Mouse (Mus musculus): Measurements from ENCODE around the gene Zfp541. TPM values are rescaled to one million over a fixed set of nuclear protein-coding genes. Genes with fewer than 3 reads are reported as not detected.

The Zfp541 gene
- total and polyA plus RNA-seq, 3 experiments = 0.01 TPM; not detected in 2

DNA sequence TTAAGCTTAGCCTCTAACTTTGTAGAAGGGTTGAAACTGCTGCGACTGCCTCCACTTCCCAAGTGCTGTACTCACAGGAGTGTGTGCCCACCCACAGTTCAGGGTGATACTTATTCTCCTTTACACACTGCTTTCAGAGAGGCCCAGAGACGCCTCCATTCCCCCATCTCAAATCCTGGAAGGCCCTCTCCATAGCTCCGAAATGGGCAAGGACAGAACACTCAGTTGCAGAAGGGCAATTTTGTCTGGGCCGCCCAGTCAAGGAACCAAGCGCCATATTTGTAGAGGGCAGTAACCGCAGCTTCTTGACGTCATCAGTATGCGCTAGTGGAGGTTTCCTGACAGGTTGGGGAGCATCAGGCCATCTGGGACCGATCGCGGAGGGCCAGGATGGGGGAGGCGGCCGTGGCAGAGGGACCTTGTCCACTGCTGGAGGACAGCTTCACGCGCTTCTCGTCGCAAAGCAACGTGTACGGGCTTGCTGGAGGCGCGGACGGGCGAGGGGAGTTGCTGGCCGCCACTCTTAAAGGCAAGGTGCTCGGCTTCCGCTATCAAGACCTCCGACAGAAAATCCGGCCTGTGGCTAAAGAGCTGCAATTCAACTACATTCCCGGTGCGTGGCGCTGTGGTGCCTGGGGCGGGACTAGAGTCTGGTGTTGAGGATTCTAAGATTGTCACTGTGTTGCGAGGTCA is 58.1 kb downstream of the Zfp541 start, which contains the start of gene Kptn:
TSS of gene Kptn (plus strand) at position 327 of the 693 bp plus-strand sequence.
- peak; percentile 96 for DNase-seq (ENCODE audit: low read depth, low spot score)
- Histone ChIP-seq H3K27ac (ENCODE audit: control insufficient read depth, low read depth, low read length) (peak within 1 kb of the TSS; percentile 70), H3K9ac (ENCODE audit: control insufficient read depth, low read depth, low read length, poor library complexity, severe bottlenecking) (peak within 1 kb of the TSS; percentile 86), H3K4me1 (ENCODE audit: control insufficient read depth in 1 of 2, insufficient read depth in 2 of 2, low read length in 2 of 2) (peaks cover 0 to 3% of the 10 kb centered on the region in 2 experiments; a peak in 1 of 4 replicates), H3K9me3 (replicated peaks; ENCODE audit: insufficient read depth, low read length) (no peaks in the 10 kb centered on the region), H3K36me3 (ENCODE audit: control insufficient read depth in 1 of 2, insufficient read depth in 2 of 2, low read length in 2 of 2) (no peaks in the 10 kb centered on the region), H3K4me3 (ENCODE audit: control insufficient read depth in 1 of 2, insufficient read depth in 1 of 2, low read depth in 2 of 2, low read length in 2 of 2) (peak within 1 kb of the TSS; percentile 84 to 91), H3K27me3 (ENCODE audit: control insufficient read depth in 1 of 2, insufficient read depth in 2 of 2, low read length in 2 of 2) (no peaks in the 10 kb centered on the region), H3K79me2 (ENCODE audit: control insufficient read depth, insufficient read depth, low read length, poor library complexity) (no peaks in the 10 kb centered on the region)
- TF ChIP-seq TCF12 (IDR thresholded peaks at IDR 0.05; ENCODE audit: low read depth, low read length) = peak; percentile 48; the same call in 1 of the 2 replicates
- peak; percentile 59 for TF ChIP-seq NELFE (IDR thresholded peaks at IDR 0.05; ENCODE audit: low read depth, low read length)
- peak; percentile 39; the same call in 1 of the 2 replicates for TF ChIP-seq USF1 (IDR thresholded peaks at IDR 0.05; ENCODE audit: low read depth, low read length)
- TF ChIP-seq MYC (IDR thresholded peaks at IDR 0.05; ENCODE audit: low read depth, low read length) = 0 out of 2 replicates have a peak, but pooled peaks have one; percentile 1
- TF ChIP-seq TAL1 (IDR thresholded peaks at IDR 0.05; ENCODE audit: low read length) = no peak
- TF ChIP-seq MEF2A (IDR thresholded peaks at IDR 0.05; ENCODE audit: extremely low read depth, insufficient replicate concordance, low read depth, low read length, poor library complexity, severe bottlenecking) = no peak
- TF ChIP-seq HCFC1 (IDR thresholded peaks at IDR 0.05; ENCODE audit: low read depth, low read length) = peak; percentile 95
- TF ChIP-seq POLR2A (IDR thresholded peaks at IDR 0.05; ENCODE audit: control insufficient read depth in 1 of 2, insufficient read depth in 1 of 2, low read depth in 1 of 2, low read length in 2 of 2, poor library complexity in 1 of 2) = peak; percentile 75 to 78
- peak; percentile 35 for TF ChIP-seq ELF1 (IDR thresholded peaks at IDR 0.05; ENCODE audit: low read depth, low read length)
- TF ChIP-seq USF2 (IDR thresholded peaks at IDR 0.05; ENCODE audit: borderline replicate concordance in 1 of 2, insufficient read depth in 1 of 2, low read depth in 1 of 2, low read length in 2 of 2) = no peak
- peak; percentile 25 for TF ChIP-seq RAD21 (IDR thresholded peaks at IDR 0.05; ENCODE audit: low read depth, low read length)
- TF ChIP-seq CTCF (IDR thresholded peaks at IDR 0.05 in 2 of 3, conservative IDR thresholded peaks at IDR 0.05 in 1 of 3; ENCODE audit: control insufficient read depth in 1 of 3, insufficient read depth in 1 of 3, low read depth in 2 of 3, low read length in 3 of 3, poor library complexity in 1 of 3, severe bottlenecking in 1 of 3) = peak; percentile 86 to 90 (median 88)
- TF ChIP-seq KAT2A (conservative IDR thresholded peaks at IDR 0.05; ENCODE audit: low read depth, low read length) = no peak; the same call in 1 of the 2 replicates
- TF ChIP-seq GABPA (IDR thresholded peaks at IDR 0.05; ENCODE audit: low read depth, low read length) = no peak
- TF ChIP-seq ZMIZ1 (IDR thresholded peaks at IDR 0.05; ENCODE audit: low read depth, low read length) = 0 out of 2 replicates have a peak, but pooled peaks have one; percentile 19
- TF ChIP-seq POLR2AphosphoS5 (IDR thresholded peaks at IDR 0.05; ENCODE audit: borderline replicate concordance, low read depth, low read length) = no peak
- peak; percentile 46; the same call in 1 of the 2 replicates for TF ChIP-seq TBP (IDR thresholded peaks at IDR 0.05; ENCODE audit: low read depth, low read length)
- no peak for TF ChIP-seq ZKSCAN1 (IDR thresholded peaks at IDR 0.05; ENCODE audit: low read depth, low read length)
- peak; percentile 65 for TF ChIP-seq MXI1 (IDR thresholded peaks at IDR 0.05; ENCODE audit: low read depth, low read length)
- no peak for TF ChIP-seq MAX (IDR thresholded peaks at IDR 0.05; ENCODE audit: low read length)
- TF ChIP-seq CHD2 (IDR thresholded peaks at IDR 0.05; ENCODE audit: low read length) = no peak
- 0 out of 2 replicates have a peak, but pooled peaks have one; percentile 33 for TF ChIP-seq MAZ (IDR thresholded peaks at IDR 0.05; ENCODE audit: low read depth, low read length)
- no peak for TF ChIP-seq ZNF384 (IDR thresholded peaks at IDR 0.05; ENCODE audit: low read depth, low read length)
- TF ChIP-seq E2F4 (IDR thresholded peaks at IDR 0.05; ENCODE audit: borderline replicate concordance, low read depth, low read length) = no peak
- TF ChIP-seq SIN3A (IDR thresholded peaks at IDR 0.05; ENCODE audit: low read length) = peak; percentile 87
- TF ChIP-seq SMC3 (IDR thresholded peaks at IDR 0.05; ENCODE audit: low read depth, low read length) = peak; percentile 46
- no peak for TF ChIP-seq ZC3H11A (IDR thresholded peaks at IDR 0.05; ENCODE audit: low read depth, low read length)
